8 mouse cellular contexts compared by ENCODE assay signal in genomic region chr11:95384004-95384318, GRCm38 (mm10). TPM values are rescaled to one million over a fixed set of nuclear protein-coding genes. Genes with fewer than 3 reads are reported as not detected.
DNase-seq lines count a peak whose midpoint lies in the region; ATAC-seq and TF ChIP-seq lines count a peak whose summit lies in the region.

No protein-coding gene starts in this region.

- WGBS in embryonic facial prominence, embryonic 13.5 days: 41% methylated on average over 9 of the region's 9 CpGs
- 38% methylated on average over 9 of the region's 9 CpGs for WGBS in intestine, embryonic 16.5 days
- 43% methylated on average over 9 of the region's 9 CpGs for WGBS in neural tube, embryonic 12.5 days

- no peak for TF ChIP-seq CTCF in layer of hippocampus, adult 2 months (conservative IDR thresholded peaks at IDR 0.05)

- DNase-seq in layer of hippocampus, adult 2 months (ENCODE audit: low spot score in 2 of 2): no peak
- no peak for DNase-seq in layer of hippocampus, adult 11-12 months (ENCODE audit: low spot score)
- no peak for DNase-seq in urinary bladder, postnatal 14 days (ENCODE audit: low spot score)
- no peak for DNase-seq in MN1 (ENCODE audit: low spot score)

- H3K27ac ChIP-seq in layer of hippocampus, adult 2 months: peak overlapping the region; percentile 21; the same call in 1 of the 2 replicates
- H3K27ac ChIP-seq in embryonic facial prominence, embryonic 13.5 days: 0 out of 2 replicates have a peak overlapping the region, but pooled peaks have one; percentile 88
- H3K27ac ChIP-seq in intestine, embryonic 16.5 days (ENCODE audit: low read length): no peak overlapping the region
- H3K27ac ChIP-seq in neural tube, embryonic 12.5 days: no peak overlapping the region

- peak overlapping the region; percentile 65 for H3K4me2 ChIP-seq in embryonic facial prominence, embryonic 13.5 days
- H3K4me2 ChIP-seq in intestine, embryonic 16.5 days (ENCODE audit: low read depth, low read length): peak overlapping the region; percentile 48
- H3K4me2 ChIP-seq in neural tube, embryonic 12.5 days (replicated peaks): peak overlapping the region; percentile 61

- H3K9ac ChIP-seq in embryonic facial prominence, embryonic 13.5 days: peak overlapping the region; percentile 63; the same call in 1 of the 2 replicates
- peak overlapping the region; percentile 66 for H3K9ac ChIP-seq in intestine, embryonic 16.5 days (ENCODE audit: low read depth, low read length)
- H3K9ac ChIP-seq in neural tube, embryonic 12.5 days: no peak overlapping the region

- peaks cover 8% of the 10 kb centered on the region for H3K4me1 ChIP-seq in embryonic facial prominence, embryonic 13.5 days
- peaks cover 5% of the 10 kb centered on the region for H3K4me1 ChIP-seq in intestine, embryonic 16.5 days (ENCODE audit: control insufficient read depth, insufficient read depth, low read length)
- H3K4me1 ChIP-seq in neural tube, embryonic 12.5 days: peaks cover 10% of the 10 kb centered on the region

- H3K9me3 ChIP-seq in embryonic facial prominence, embryonic 13.5 days: no peaks in the 10 kb centered on the region
- H3K9me3 ChIP-seq in intestine, embryonic 16.5 days (ENCODE audit: control insufficient read depth, low read length): no peaks in the 10 kb centered on the region
- no peaks in the 10 kb centered on the region for H3K9me3 ChIP-seq in neural tube, embryonic 12.5 days

- H3K27me3 ChIP-seq in embryonic facial prominence, embryonic 13.5 days: no peaks in the 10 kb centered on the region
- no peaks in the 10 kb centered on the region for H3K27me3 ChIP-seq in intestine, embryonic 16.5 days (replicated peaks; ENCODE audit: control insufficient read depth, insufficient read depth, low read length)
- H3K27me3 ChIP-seq in neural tube, embryonic 12.5 days (replicated peaks): no peaks in the 10 kb centered on the region

- ATAC-seq in embryonic facial prominence, embryonic 13.5 days (ENCODE audit: insufficient number of reproducible peaks, insufficient read depth, low FRiP score, low TSS enrichment, low read depth): no peak
- no peak for ATAC-seq in intestine, embryonic 16.5 days
- no peak for ATAC-seq in neural tube, embryonic 12.5 days (ENCODE audit: low FRiP score, low read depth)
- no peak for ATAC-seq in erythroid progenitor cell, adult 5-6 weeks (replicated peaks; ENCODE audit: low FRiP score, poor library complexity, severe bottlenecking)

- H3K4me3 ChIP-seq in layer of hippocampus, adult 2 months: peak overlapping the region; percentile 6; the same call in 1 of the 2 replicates
- H3K4me3 ChIP-seq in embryonic facial prominence, embryonic 13.5 days: peak overlapping the region; percentile 91
- peak overlapping the region; percentile 38 for H3K4me3 ChIP-seq in intestine, embryonic 16.5 days (ENCODE audit: low read length)
- H3K4me3 ChIP-seq in neural tube, embryonic 12.5 days: peak overlapping the region; percentile 70; the same call in 1 of the 2 replicates

- peaks cover 57% of the 10 kb centered on the region for H3K36me3 ChIP-seq in embryonic facial prominence, embryonic 13.5 days
- peaks cover 5% of the 10 kb centered on the region; the same call in 1 of the 2 replicates for H3K36me3 ChIP-seq in intestine, embryonic 16.5 days (ENCODE audit: control insufficient read depth, insufficient read depth, low read length)
- peaks cover 35% of the 10 kb centered on the region for H3K36me3 ChIP-seq in neural tube, embryonic 12.5 days

RNA-seq across cellular contexts. Expression of gene Slc35b1, which starts 0.5 kb away (rescaled TPM):
- total RNA-seq in layer of hippocampus, adult 2 months (2021): 10 to 100 TPM; 64.4 to 69.2 TPM
- 120 and 133 TPM in 2 replicates for polyA plus RNA-seq in embryonic facial prominence, embryonic 13.5 days (2015; fragmentation: Nextera tagmentation; extraction: Ambion mirVana)
- 116 and 117 TPM in 2 replicates for polyA plus RNA-seq in intestine, embryonic 16.5 days (2015; fragmentation: Nextera tagmentation; extraction: Ambion mirVana)
- polyA plus RNA-seq in neural tube, embryonic 12.5 days (2016; fragmentation: Nextera tagmentation; extraction: Ambion mirVana): 127 and 129 TPM in 2 replicates
- 35.0 and 42.3 TPM in 2 replicates for total RNA-seq in erythroid progenitor cell, adult 5-6 weeks (2015; ENCODE audit: low replicate concordance)
- total RNA-seq in erythroid progenitor cell, adult 5-6 weeks (2017; ENCODE audit: low replicate concordance): 38.7 and 50.4 TPM in 2 replicates

RNA-seq across cellular contexts. Expression of gene Spop, which starts 29.9 kb away (rescaled TPM):
- total RNA-seq in layer of hippocampus, adult 2 months (2021): 100 to 1,000 TPM; 170 to 176 TPM
- polyA plus RNA-seq in embryonic facial prominence, embryonic 13.5 days (2015; fragmentation: Nextera tagmentation; extraction: Ambion mirVana): 147 and 185 TPM in 2 replicates
- polyA plus RNA-seq in intestine, embryonic 16.5 days (2015; fragmentation: Nextera tagmentation; extraction: Ambion mirVana): 104 and 127 TPM in 2 replicates
- 202 and 207 TPM in 2 replicates for polyA plus RNA-seq in neural tube, embryonic 12.5 days (2016; fragmentation: Nextera tagmentation; extraction: Ambion mirVana)
- total RNA-seq in erythroid progenitor cell, adult 5-6 weeks (2015; ENCODE audit: low replicate concordance): 57.3 and 75.5 TPM in 2 replicates
- total RNA-seq in erythroid progenitor cell, adult 5-6 weeks (2017; ENCODE audit: low replicate concordance): 61.7 and 70.0 TPM in 2 replicates

RNA-seq across cellular contexts. Expression of gene Fam117a, which starts 47.1 kb away (rescaled TPM):
- total RNA-seq in layer of hippocampus, adult 2 months (2021): 1 to 10 TPM; 4.1 to 6.0 TPM
- 13.3 and 17.4 TPM in 2 replicates for polyA plus RNA-seq in embryonic facial prominence, embryonic 13.5 days (2015; fragmentation: Nextera tagmentation; extraction: Ambion mirVana)
- 8.3 and 8.8 TPM in 2 replicates for polyA plus RNA-seq in intestine, embryonic 16.5 days (2015; fragmentation: Nextera tagmentation; extraction: Ambion mirVana)
- polyA plus RNA-seq in neural tube, embryonic 12.5 days (2016; fragmentation: Nextera tagmentation; extraction: Ambion mirVana): 8.7 and 9.4 TPM in 2 replicates
- total RNA-seq in erythroid progenitor cell, adult 5-6 weeks (2015; ENCODE audit: low replicate concordance): 340 and 347 TPM in 2 replicates
- 282 and 287 TPM in 2 replicates for total RNA-seq in erythroid progenitor cell, adult 5-6 weeks (2017; ENCODE audit: low replicate concordance)

Comparison
In these comparisons a context has a peak if more than half of its experiments do, and no peak if none do; other contexts are left out.
1. H3K27ac ChIP-seq: peak in layer of hippocampus, adult 2 months (single experiment) and embryonic facial prominence, embryonic 13.5 days (single experiment); none in intestine, embryonic 16.5 days (single experiment) and neural tube, embryonic 12.5 days (single experiment).
2. H3K4me3 ChIP-seq: peak in every context shown above with its lines; median percentile 91 in embryonic facial prominence, embryonic 13.5 days; 70 in neural tube, embryonic 12.5 days; 38 in intestine, embryonic 16.5 days; 6 in layer of hippocampus, adult 2 months.
3. Peak in every context shown above with its lines, with median percentiles within 50 percentile points of each other: H3K4me2 ChIP-seq.